Mouse (Mus musculus) CH12.LX (cell line): Measurements from ENCODE around the gene Cabcoco1. TPM values are rescaled to one million over a fixed set of nuclear protein-coding genes. Genes with fewer than 3 reads are reported as not detected.

Experiments used
- DNase-seq: peaks from one replicate; pipeline ENCODE4 v3.0.0-alpha.2; 2013; ENCODE audit errors: extremely low read depth
- H3K27ac ChIP-seq: 2 replicates; pipeline ENCODE4 v1.5.1; 2012; ENCODE audit warnings: low read depth, mild to moderate bottlenecking, control low read depth, moderate library complexity; ENCODE audit not compliant: insufficient read depth
- H3K27me3 ChIP-seq: replicated peaks from 2 replicates; pipeline ENCODE3; 2012; ENCODE audit warnings: inconsistent platforms
- H3K36me3 ChIP-seq, 2 experiments: replicated peaks in 1 of 2; 2 replicates each; pipeline versions ENCODE3 to v1.6.1; 2012; ENCODE audit warnings: inconsistent platforms in 1 of 2, low read length in 1 of 2, mild to moderate bottlenecking in 1 of 2, mixed read lengths in 1 of 2, moderate library complexity in 1 of 2; ENCODE audit not compliant: control insufficient read depth in 1 of 2, insufficient read depth in 1 of 2
- H3K4me1 ChIP-seq, 2 experiments: 2 replicates each; pipeline ENCODE4 v1.6.1; 2012; ENCODE audit warnings: inconsistent platforms in 1 of 2, moderate library complexity in 1 of 2; ENCODE audit not compliant: insufficient read depth in 2 of 2, control insufficient read depth in 1 of 2
- H3K4me2 ChIP-seq: 2 replicates; pipeline ENCODE4 v1.6.1; 2012; ENCODE audit warnings: low read depth, mild to moderate bottlenecking, control low read depth; ENCODE audit not compliant: poor library complexity, insufficient read depth, severe bottlenecking
- H3K4me3 ChIP-seq, 3 experiments: fragments of 150-350 bp in 1 of 3; sonication (generic) in 1 of 3; replicated peaks in 1 of 3; 2 replicates each; pipeline versions ENCODE3 to v1.5.1; 2011 to 2012; ENCODE audit warnings: low read depth in 2 of 3, low read length in 2 of 3, mild to moderate bottlenecking in 2 of 3, moderate library complexity in 2 of 3, control low read depth in 1 of 3, improper control_type of control experiment in 1 of 3, inconsistent platforms in 1 of 3, mixed read lengths in 1 of 3; ENCODE audit not compliant: poor library complexity in 1 of 3
- H3K79me2 ChIP-seq: replicated peaks from 2 replicates; pipeline ENCODE4 v1.6.1; 2012; ENCODE audit warnings: mild to moderate bottlenecking, moderate library complexity; ENCODE audit not compliant: control insufficient read depth, poor library complexity, insufficient read depth, severe bottlenecking; ENCODE audit errors: extremely low read depth
- H3K9ac ChIP-seq: 2 replicates; pipeline ENCODE4 v1.6.1; 2012; ENCODE audit warnings: low read depth, mild to moderate bottlenecking, control low read depth, moderate library complexity; ENCODE audit not compliant: insufficient read depth
- H3K9me3 ChIP-seq: replicated peaks from 2 replicates; pipeline ENCODE3; 2012; ENCODE audit warnings: low read length, inconsistent platforms, mixed read lengths
- CTCF ChIP-seq, 2 experiments: IDR thresholded peaks in 1 of 2; conservative IDR thresholded peaks in 1 of 2; 2 replicates each; pipeline ENCODE4 v1.5.1; 2011 to 2012; ENCODE audit warnings: low read depth in 2 of 2, low read length in 2 of 2, improper control_type of control experiment in 1 of 2, inconsistent platforms in 1 of 2, mild to moderate bottlenecking in 1 of 2, moderate library complexity in 1 of 2
- E2F4 ChIP-seq: IDR thresholded peaks from 2 replicates; pipeline ENCODE4 v1.6.1; 2011; ENCODE audit warnings: low read depth, low read length, improper control_type of control experiment; ENCODE audit not compliant: insufficient replicate concordance
- ELF1 ChIP-seq: IDR thresholded peaks from 2 replicates; pipeline ENCODE4 v1.6.1; 2014; ENCODE audit warnings: low read depth, mild to moderate bottlenecking, inconsistent platforms, low read length, improper control_type of control experiment
- EP300 ChIP-seq: IDR thresholded peaks from 2 replicates; pipeline ENCODE4 v1.6.1; 2011; ENCODE audit warnings: low read length, improper control_type of control experiment
- GABPA ChIP-seq: IDR thresholded peaks from 2 replicates; pipeline ENCODE4 v1.6.1; 2012; ENCODE audit warnings: low read depth, low read length, improper control_type of control experiment, inconsistent platforms; ENCODE audit not compliant: insufficient replicate concordance
- IRF4 ChIP-seq: IDR thresholded peaks from 2 replicates; pipeline ENCODE4 v1.6.1; 2014; ENCODE audit warnings: low read depth, mild to moderate bottlenecking, inconsistent platforms, low read length, improper control_type of control experiment
- JUN ChIP-seq: IDR thresholded peaks from 2 replicates; pipeline ENCODE4 v1.6.1; 2011; ENCODE audit warnings: low read depth, mild to moderate bottlenecking, low read length, improper control_type of control experiment, moderate library complexity; ENCODE audit not compliant: insufficient read depth
- KAT2A ChIP-seq: IDR thresholded peaks from 2 replicates; pipeline ENCODE4 v1.6.1; 2012; ENCODE audit warnings: low read length, improper control_type of control experiment, inconsistent platforms; ENCODE audit not compliant: insufficient replicate concordance
- MAZ ChIP-seq: IDR thresholded peaks from 2 replicates; pipeline ENCODE4 v1.6.1; 2012; ENCODE audit warnings: low read depth, mild to moderate bottlenecking, inconsistent platforms, low read length, improper control_type of control experiment, moderate library complexity
- MXI1 ChIP-seq: IDR thresholded peaks from 2 replicates; pipeline ENCODE4 v1.6.1; 2011; ENCODE audit warnings: mild to moderate bottlenecking, low read depth, low read length, improper control_type of control experiment
- NELFE ChIP-seq: IDR thresholded peaks from 2 replicates; pipeline ENCODE4 v1.6.1; 2011; ENCODE audit warnings: low read depth, low read length, improper control_type of control experiment
- PAX5 ChIP-seq: IDR thresholded peaks from 2 replicates; pipeline ENCODE4 v1.6.1; 2012; ENCODE audit warnings: low read length, inconsistent platforms, mixed read lengths
- POLR2AphosphoS2 ChIP-seq: IDR thresholded peaks from 2 replicates; pipeline ENCODE4 v1.6.1; 2011; ENCODE audit warnings: low read depth, low read length, improper control_type of control experiment
- RCOR1 ChIP-seq: conservative IDR thresholded peaks from 2 replicates; pipeline ENCODE4 v1.6.1; 2012; ENCODE audit warnings: low read depth, mild to moderate bottlenecking, inconsistent platforms, low read length, improper control_type of control experiment
- SIN3A ChIP-seq: IDR thresholded peaks from 2 replicates; pipeline ENCODE4 v1.6.1; 2012; ENCODE audit warnings: low read length, improper control_type of control experiment, inconsistent platforms
- ZC3H11A ChIP-seq: IDR thresholded peaks from 2 replicates; pipeline ENCODE4 v1.6.1; 2012; ENCODE audit warnings: low read depth, mild to moderate bottlenecking, inconsistent platforms, low read length, improper control_type of control experiment
- ZKSCAN1 ChIP-seq: IDR thresholded peaks from 2 replicates; pipeline ENCODE4 v1.6.1; 2012; ENCODE audit warnings: low read depth, inconsistent platforms, low read length, improper control_type of control experiment, borderline replicate concordance
- dilution Hi-C: fragments of 300-500 bp; cut with MboI; formaldehyde crosslinking; loops from 2 replicates; pipeline ENCODE4 v1.14.3; 2020; ENCODE audit warnings: low sequenced_read_pairs; ENCODE audit not compliant: extremely low pct_unique_long_range_greater_than_20kb, extremely low pct_ligation_motif_present
- in situ Hi-C: fragments of 300-500 bp; cut with MboI; formaldehyde crosslinking; loops from 3 replicates; pipeline ENCODE4 v1.14.3; 2019; ENCODE audit warnings: low sequenced_read_pairs, low pct_ligation_motif_present, low pct_unique_long_range_greater_than_20kb, mixed read lengths
- polyA plus RNA-seq: library from polyadenylated mRNA; unstranded; fragments of >175 nt; gene quantifications from 2 replicates; pipeline ENCODE4 v1.2.1, GENCODE M21; 2012; ENCODE audit warnings: low read depth; ENCODE audit not compliant: insufficient read length
- total RNA-seq, 2 experiments: library from RNA; depleted of rRNA; stranded (reverse); fragments of 300-350 nt in 1 of 2; fragments of >200 nt in 1 of 2; gene quantifications; 2 replicates each; pipeline ENCODE4 v1.2.3; 2012 to 2014

Gene Cabcoco1
- total and polyA plus RNA-seq, 3 experiments: 0.72 to 2.4 (median 0.90) TPM

GRCm38 (mm10) chr10:68551316-68551715, 9.6 kb upstream of the Cabcoco1 start:
- Histone ChIP-seq H3K4me3 (no peak overlapping the region), H3K9ac (no peak overlapping the region), H3K27ac (no peak overlapping the region), H3K27me3 (no peaks in the 10 kb centered on the region), H3K9me3 (no peaks in the 10 kb centered on the region), H3K4me1 (no peaks in the 10 kb centered on the region), H3K4me2 (no peak overlapping the region), H3K36me3 (no peaks in the 10 kb centered on the region), H3K79me2 (no peaks in the 10 kb centered on the region)
- in situ Hi-C loops: no loop called here
- TF ChIP-seq KAT2A (no peak), CTCF (conservative IDR thresholded peaks at IDR 0.05 in 1 of 2, IDR thresholded peaks at IDR 0.05 in 1 of 2; ENCODE audit: low read depth in 2 of 2, low read length in 2 of 2) (no peak), RCOR1 (no peak), GABPA (no peak), ZC3H11A (no peak), SIN3A (no peak), JUN (no peak), ZKSCAN1 (no peak)
- dilution Hi-C loops: no loop called here
- no peak for DNase-seq

- no peaks in the 10 kb centered on the region for H3K36me3 ChIP-seq
- H3K9ac ChIP-seq: no peak overlapping the region
- TF ChIP-seq MXI1 (no peak), IRF4 (no peak), GABPA (no peak), MAZ (no peak), EP300 (no peak), NELFE (no peak), PAX5 (no peak)
- dilution Hi-C loops (no loop called here), in situ Hi-C loops (no loop called here)
- H3K9me3 ChIP-seq: no peaks in the 10 kb centered on the region
- H3K4me1 ChIP-seq: no peaks in the 10 kb centered on the region
- no peak overlapping the region for H3K27ac ChIP-seq
- no peaks in the 10 kb centered on the region for H3K27me3 ChIP-seq
- H3K4me2 ChIP-seq: no peak overlapping the region
- no peak for DNase-seq
- no peaks in the 10 kb centered on the region for H3K79me2 ChIP-seq
- H3K4me3 ChIP-seq: no peak overlapping the region
Measured at GRCm38 (mm10) chr10:68550668-68551267, 9.1 kb upstream of the Cabcoco1 start.

- H3K4me2 ChIP-seq: no peak overlapping the region
- dilution Hi-C loops: no loop called here
- no peak for TF ChIP-seq KAT2A
- TF ChIP-seq POLR2AphosphoS2: no peak
- TF ChIP-seq E2F4: no peak
- TF ChIP-seq ELF1: no peak
- TF ChIP-seq, all 38 proteins: peak for 0
- no peaks in the 10 kb centered on the region for H3K79me2 ChIP-seq
- H3K27me3 ChIP-seq: no peaks in the 10 kb centered on the region
- H3K4me1 ChIP-seq: peaks cover 7 to 18% of the 10 kb centered on the region in 2 experiments
- H3K4me3 ChIP-seq: no peak overlapping the region
- in situ Hi-C loops: no loop called here
- no peak overlapping the region for H3K27ac ChIP-seq
- DNase-seq: no peak
- no peaks in the 10 kb centered on the region for H3K9me3 ChIP-seq
- no peak overlapping the region for H3K9ac ChIP-seq
- no peaks in the 10 kb centered on the region for H3K36me3 ChIP-seq
Measured at GRCm38 (mm10) chr10:68543107-68543506, 1.4 kb upstream of the Cabcoco1 start.
